Mouse (Mus musculus): ENCODE data around the gene Arhgap1. TPM values are rescaled to one million over a fixed set of nuclear protein-coding genes. Genes with fewer than 3 reads are reported as not detected.

Gene Arhgap1
- total and polyA plus RNA-seq, 2 experiments from 2014 or later, result 99.3 to 101 TPM

- no peak for ATAC-seq (ENCODE audit: low FRiP score)
- WGBS, result 95% methylated on average over 6 of the region's 6 CpGs
- Histone ChIP-seq H3K9ac (replicated peaks; ENCODE audit: low read length, poor library complexity, severe bottlenecking) (no peak overlapping the region), H3K27ac (ENCODE audit: low read depth, low read length) (no peak overlapping the region), H3K4me2 (ENCODE audit: low read depth, low read length, poor library complexity, severe bottlenecking) (no peak overlapping the region), H3K9me3 (ENCODE audit: low read length) (no peaks in the 10 kb centered on the region), H3K27me3 (ENCODE audit: insufficient read depth, low read length) (no peaks in the 10 kb centered on the region), H3K4me1 (ENCODE audit: insufficient read depth, low read length) (no peaks in the 10 kb centered on the region), H3K36me3 (ENCODE audit: insufficient read depth, low read length) (peaks cover 67% of the 10 kb centered on the region), H3K4me3 (ENCODE audit: low read depth, low read length) (no peak overlapping the region)
- no peak for DNase-seq (ENCODE audit: low spot score)
- no peak for TF ChIP-seq CTCF (IDR thresholded peaks at IDR 0.05)
Measured at GRCm38 (mm10) chr2:91670038-91670437, 20.4 kb downstream of the Arhgap1 start.

DNA sequence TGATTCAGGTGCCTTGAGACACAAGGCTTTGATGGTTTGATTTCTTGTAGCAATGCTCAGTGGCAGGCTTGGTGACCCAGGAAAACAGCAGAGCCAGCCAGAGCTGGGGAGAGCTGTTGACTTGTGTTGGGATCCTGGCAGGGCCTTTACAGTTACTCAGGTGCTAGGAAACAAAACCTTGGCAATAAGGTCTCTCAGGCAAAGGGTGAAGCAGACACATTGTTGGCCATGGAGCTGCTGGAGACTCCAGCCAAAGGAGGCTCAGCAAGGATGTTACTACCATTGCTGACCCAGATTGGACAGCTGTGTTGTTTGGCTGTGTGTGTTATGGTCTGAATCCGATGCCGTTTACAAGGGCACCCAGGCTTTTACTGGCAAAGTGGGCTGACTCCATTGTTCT, 23.9 kb downstream of the Arhgap1 start:
- WGBS, result 91% methylated on average over 2 of the region's 2 CpGs
- Histone ChIP-seq H3K27ac (ENCODE audit: low read depth, low read length) (no peak overlapping the region), H3K4me1 (ENCODE audit: insufficient read depth, low read length) (no peaks in the 10 kb centered on the region), H3K4me3 (ENCODE audit: low read depth, low read length) (no peak overlapping the region), H3K27me3 (ENCODE audit: insufficient read depth, low read length) (no peaks in the 10 kb centered on the region), H3K9ac (replicated peaks; ENCODE audit: low read length, poor library complexity, severe bottlenecking) (no peak overlapping the region), H3K9me3 (ENCODE audit: low read length) (no peaks in the 10 kb centered on the region), H3K36me3 (ENCODE audit: insufficient read depth, low read length) (peaks cover 75% of the 10 kb centered on the region), H3K4me2 (ENCODE audit: low read depth, low read length, poor library complexity, severe bottlenecking) (no peak overlapping the region)
- no peak for ATAC-seq (ENCODE audit: low FRiP score)
- no peak for DNase-seq (ENCODE audit: low spot score)
- no peak for TF ChIP-seq CTCF (IDR thresholded peaks at IDR 0.05)

DNA sequence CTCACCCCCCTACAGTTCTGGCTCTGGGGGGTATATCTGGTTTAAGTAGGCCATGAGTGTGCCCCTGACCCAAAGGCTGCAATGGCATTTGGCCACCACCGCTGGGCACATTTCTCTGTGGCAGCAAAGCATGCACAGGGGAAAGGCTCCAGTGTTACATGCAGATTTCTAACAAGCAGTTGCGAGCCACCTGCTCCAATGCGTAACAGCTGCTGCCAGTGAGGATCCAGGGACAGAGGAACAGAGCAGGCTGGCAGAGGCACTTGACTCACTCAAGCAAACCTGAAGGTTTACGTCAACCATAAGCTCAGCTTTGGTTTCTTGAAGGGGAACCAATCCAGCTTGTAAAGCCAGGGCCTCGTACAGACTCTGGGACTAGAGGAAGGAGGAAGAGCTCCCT, 25.2 kb downstream of the Arhgap1 start:
- no peak overlapping the region for H3K4me2 ChIP-seq (ENCODE audit: low read depth, low read length, poor library complexity, severe bottlenecking)
- H3K9ac ChIP-seq (replicated peaks; ENCODE audit: low read length, poor library complexity, severe bottlenecking), result no peak overlapping the region
- H3K9me3 ChIP-seq (ENCODE audit: low read length), result no peaks in the 10 kb centered on the region
- no peaks in the 10 kb centered on the region for H3K4me1 ChIP-seq (ENCODE audit: insufficient read depth, low read length)
- DNase-seq (ENCODE audit: low spot score) (no peak), ATAC-seq (ENCODE audit: low FRiP score) (no peak)
- no peak for TF ChIP-seq CTCF (IDR thresholded peaks at IDR 0.05)
- H3K27ac ChIP-seq (ENCODE audit: low read depth, low read length), result no peak overlapping the region
- H3K36me3 ChIP-seq (ENCODE audit: insufficient read depth, low read length), result peaks cover 67% of the 10 kb centered on the region
- WGBS, result 87% methylated on average over 5 of the region's 5 CpGs
- no peak overlapping the region for H3K4me3 ChIP-seq (ENCODE audit: low read depth, low read length)
- no peaks in the 10 kb centered on the region for H3K27me3 ChIP-seq (ENCODE audit: insufficient read depth, low read length)

- Histone ChIP-seq H3K9ac (replicated peaks; ENCODE audit: low read length, poor library complexity, severe bottlenecking) (no peak overlapping the region), H3K4me2 (ENCODE audit: low read depth, low read length, poor library complexity, severe bottlenecking) (no peak overlapping the region), H3K9me3 (ENCODE audit: low read length) (no peaks in the 10 kb centered on the region), H3K4me3 (ENCODE audit: low read depth, low read length) (no peak overlapping the region), H3K4me1 (ENCODE audit: insufficient read depth, low read length) (no peaks in the 10 kb centered on the region), H3K27me3 (ENCODE audit: insufficient read depth, low read length) (no peaks in the 10 kb centered on the region), H3K36me3 (ENCODE audit: insufficient read depth, low read length) (peaks cover 67% of the 10 kb centered on the region), H3K27ac (ENCODE audit: low read depth, low read length) (no peak overlapping the region)
- 82% methylated on average over 2 of the region's 2 CpGs for WGBS
- no peak for ATAC-seq (ENCODE audit: low FRiP score)
- no peak for TF ChIP-seq CTCF (IDR thresholded peaks at IDR 0.05)
- no peak for DNase-seq (ENCODE audit: low spot score)
Measured at GRCm38 (mm10) chr2:91676420-91676819, 26.8 kb downstream of the Arhgap1 start.

DNA sequence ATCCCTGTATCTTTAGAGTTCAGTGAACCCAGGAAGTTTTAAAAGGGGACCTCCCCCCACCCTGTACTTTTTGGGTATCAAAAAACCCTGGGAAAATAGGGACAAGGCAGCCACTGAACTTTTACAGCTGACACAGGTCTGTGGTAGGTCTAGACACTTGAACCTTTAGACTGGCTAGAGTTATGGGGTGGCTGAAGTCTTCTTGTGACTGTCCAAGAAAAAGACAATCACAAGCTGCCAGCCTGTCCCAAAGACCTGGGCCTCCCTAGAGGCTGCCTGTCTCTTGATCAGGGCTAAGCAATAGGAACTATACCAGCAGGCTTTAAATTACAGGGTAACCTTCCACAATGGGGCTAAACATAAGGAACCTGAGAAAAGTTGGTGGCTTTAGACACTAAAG, 27.3 kb downstream of the Arhgap1 start:
- no peak overlapping the region for H3K4me2 ChIP-seq (ENCODE audit: low read depth, low read length, poor library complexity, severe bottlenecking)
- peaks cover 72% of the 10 kb centered on the region for H3K36me3 ChIP-seq (ENCODE audit: insufficient read depth, low read length)
- H3K27me3 ChIP-seq (ENCODE audit: insufficient read depth, low read length), result no peaks in the 10 kb centered on the region
- no peaks in the 10 kb centered on the region for H3K9me3 ChIP-seq (ENCODE audit: low read length)
- H3K27ac ChIP-seq (ENCODE audit: low read depth, low read length), result no peak overlapping the region
- H3K9ac ChIP-seq (replicated peaks; ENCODE audit: low read length, poor library complexity, severe bottlenecking), result no peak overlapping the region
- no peak overlapping the region for H3K4me3 ChIP-seq (ENCODE audit: low read depth, low read length)
- ATAC-seq (ENCODE audit: low FRiP score), result no peak
- TF ChIP-seq CTCF (IDR thresholded peaks at IDR 0.05), result no peak
- no peaks in the 10 kb centered on the region for H3K4me1 ChIP-seq (ENCODE audit: insufficient read depth, low read length)
- DNase-seq (ENCODE audit: low spot score), result no peak

- TF ChIP-seq CTCF (IDR thresholded peaks at IDR 0.05), result peak; percentile 77
- peak; percentile 66 for DNase-seq (ENCODE audit: low spot score)
- 54% methylated on average over 4 of the region's 4 CpGs for WGBS
- no peak overlapping the region for H3K9ac ChIP-seq (replicated peaks; ENCODE audit: low read length, poor library complexity, severe bottlenecking)
- H3K27me3 ChIP-seq (ENCODE audit: insufficient read depth, low read length), result no peaks in the 10 kb centered on the region
- H3K4me3 ChIP-seq (ENCODE audit: low read depth, low read length), result no peak overlapping the region
- H3K9me3 ChIP-seq (ENCODE audit: low read length), result no peaks in the 10 kb centered on the region
- no peak overlapping the region for H3K27ac ChIP-seq (ENCODE audit: low read depth, low read length)
- no peak overlapping the region for H3K4me2 ChIP-seq (ENCODE audit: low read depth, low read length, poor library complexity, severe bottlenecking)
- no peak for ATAC-seq (ENCODE audit: low FRiP score)
- peaks cover 58% of the 10 kb centered on the region for H3K36me3 ChIP-seq (ENCODE audit: insufficient read depth, low read length)
- no peaks in the 10 kb centered on the region for H3K4me1 ChIP-seq (ENCODE audit: insufficient read depth, low read length)
Measured at GRCm38 (mm10) chr2:91682850-91683249, 33.2 kb downstream of the Arhgap1 start.
